Mouse (Mus musculus) forebrain, postnatal 0 days (tissue): Measurements from ENCODE around the gene Tmem86b. TPM values are rescaled to one million over a fixed set of nuclear protein-coding genes. Genes with fewer than 3 reads are reported as not detected.

Experiments used
- ATAC-seq: fragments of 200-750 bp; cut with Nextera tagmentation; 2 replicates; pipeline ENCODE4 v1.8.0; 2017; ENCODE audit warnings: mild to moderate bottlenecking, moderate library complexity
- DNase-seq: peaks from one replicate; pipeline ENCODE4 v3.0.0-alpha.2; 2015
- H3K27ac ChIP-seq: fragments of 300-500 bp; sonication (generic); 2 replicates; pipeline ENCODE4 v1.5.1; 2014; ENCODE audit warnings: low read depth, mild to moderate bottlenecking, antibody characterized with exemption, low read length, moderate library complexity, mixed read lengths
- H3K27me3 ChIP-seq: fragments of 300-500 bp; sonication (generic); 2 replicates; pipeline ENCODE4 v1.6.1; 2014; ENCODE audit warnings: mild to moderate bottlenecking, low read length, mixed read lengths; ENCODE audit not compliant: insufficient read depth
- H3K36me3 ChIP-seq: fragments of 300-500 bp; sonication (generic); 2 replicates; pipeline ENCODE4 v1.6.1; 2014; ENCODE audit warnings: mild to moderate bottlenecking, moderate library complexity; ENCODE audit not compliant: insufficient read depth
- H3K4me1 ChIP-seq: fragments of 300-500 bp; sonication (generic); 2 replicates; pipeline ENCODE4 v1.6.1; 2014; ENCODE audit warnings: antibody characterized with exemption; ENCODE audit not compliant: insufficient read depth
- H3K4me2 ChIP-seq: fragments of 300-500 bp; sonication (generic); 2 replicates; pipeline ENCODE4 v1.6.1; 2014; ENCODE audit warnings: low read depth, mild to moderate bottlenecking, moderate library complexity
- H3K4me3 ChIP-seq: fragments of 300-500 bp; sonication (generic); 2 replicates; pipeline ENCODE4 v1.5.1; 2014; ENCODE audit warnings: low read depth, low read length, mixed read lengths
- H3K9ac ChIP-seq: fragments of 300-500 bp; sonication (generic); 2 replicates; pipeline ENCODE4 v1.6.1; 2014; ENCODE audit warnings: mild to moderate bottlenecking
- H3K9me3 ChIP-seq: fragments of 300-500 bp; sonication (generic); 2 replicates; pipeline ENCODE4 v1.6.1; 2016; ENCODE audit warnings: low read length
- CTCF ChIP-seq: sonication (generic); IDR thresholded peaks from 2 replicates; pipeline ENCODE4 v1.5.1; 2016; ENCODE audit warnings: antibody characterized with exemption, control low read depth, low read depth
- WGBS: fragments of 180-500 bp; shearing (Covaris S2); extraction: QIAGEN DNeasy Blood & Tissue Kit; methylation state at CpG from one replicate; pipeline ENCODE4 v1.1.7; 2014; 5-methylcytosine and 5-hydroxymethylcytosine counted together
- polyA plus RNA-seq: library from polyadenylated mRNA; unstranded; fragments of >200 nt; fragmentation: Nextera tagmentation; extraction: Ambion mirVana; gene quantifications from 2 replicates; pipeline ENCODE4 v1.2.1, GENCODE M21; 2015
- total RNA-seq: library from RNA; depleted of rRNA; stranded (reverse); fragments of >200 nt; gene quantifications from 2 replicates; pipeline ENCODE4 v1.2.3, GENCODE M21; 2014

The Tmem86b gene
- total and polyA plus RNA-seq, 2 experiments from 2014 or later, result 0.64 to 11.8 TPM

GRCm38 (mm10) chr7:4657521-4658127 is 26.4 kb upstream of the Tmem86b start:
- no peaks in the 10 kb centered on the region for H3K27me3 ChIP-seq
- peaks cover 18% of the 10 kb centered on the region for H3K4me1 ChIP-seq
- H3K4me2 ChIP-seq, result peak overlapping the region; percentile 90
- H3K27ac ChIP-seq, result no peak overlapping the region
- no peaks in the 10 kb centered on the region for H3K9me3 ChIP-seq
- ATAC-seq (no peak), DNase-seq (no peak)
- peak overlapping the region; percentile 82 for H3K4me3 ChIP-seq
- peak overlapping the region; percentile 90 for H3K9ac ChIP-seq
- TF ChIP-seq CTCF, result no peak
- H3K36me3 ChIP-seq, result peaks cover 21% of the 10 kb centered on the region
- 45% methylated on average over 9 of the region's 9 CpGs for WGBS

GRCm38 (mm10) chr7:4656818-4657217 is 25.6 kb upstream of the Tmem86b start:
- no peaks in the 10 kb centered on the region for H3K27me3 ChIP-seq
- ATAC-seq (no peak), DNase-seq (no peak)
- no peak for TF ChIP-seq CTCF
- no peaks in the 10 kb centered on the region for H3K9me3 ChIP-seq
- H3K4me2 ChIP-seq, result peak overlapping the region; percentile 90
- no peak overlapping the region for H3K9ac ChIP-seq
- peaks cover 18% of the 10 kb centered on the region for H3K4me1 ChIP-seq
- H3K36me3 ChIP-seq, result peaks cover 19% of the 10 kb centered on the region
- 60% methylated on average over 1 of the region's 1 CpGs for WGBS
- H3K27ac ChIP-seq, result no peak overlapping the region
- no peak overlapping the region; the same call in 1 of the 2 replicates for H3K4me3 ChIP-seq

- Histone ChIP-seq H3K4me1 (peaks cover 18% of the 10 kb centered on the region), H3K9me3 (no peaks in the 10 kb centered on the region), H3K4me3 (no peak overlapping the region), H3K4me2 (no peak overlapping the region), H3K27ac (no peak overlapping the region), H3K36me3 (peaks cover 15% of the 10 kb centered on the region), H3K9ac (no peak overlapping the region), H3K27me3 (no peaks in the 10 kb centered on the region)
- DNase-seq (no peak), ATAC-seq (no peak)
- no peak for TF ChIP-seq CTCF
- WGBS, result 79% methylated on average over 1 of the region's 1 CpGs
Measured at GRCm38 (mm10) chr7:4655916-4656315, 24.7 kb upstream of the Tmem86b start.

- no peak overlapping the region for H3K4me3 ChIP-seq
- no peaks in the 10 kb centered on the region for H3K27me3 ChIP-seq
- no peak overlapping the region for H3K4me2 ChIP-seq
- peaks cover 15% of the 10 kb centered on the region for H3K36me3 ChIP-seq
- 89% methylated on average over 4 of the region's 4 CpGs for WGBS
- ATAC-seq, result no peak
- no peaks in the 10 kb centered on the region for H3K9me3 ChIP-seq
- DNase-seq, result no peak
- H3K9ac ChIP-seq, result no peak overlapping the region
- H3K4me1 ChIP-seq, result peaks cover 17% of the 10 kb centered on the region
- TF ChIP-seq CTCF, result no peak
- H3K27ac ChIP-seq, result no peak overlapping the region
Measured at GRCm38 (mm10) chr7:4655393-4655792, 24.2 kb upstream of the Tmem86b start.

- H3K27ac ChIP-seq, result 0 out of 2 replicates have a peak overlapping the region, but pooled peaks have one; percentile 21
- no peaks in the 10 kb centered on the region for H3K27me3 ChIP-seq
- WGBS, result 90% methylated on average over 2 of the region's 2 CpGs
- DNase-seq (no peak), ATAC-seq (no peak)
- H3K4me2 ChIP-seq, result no peak overlapping the region
- no peak for TF ChIP-seq CTCF
- no peak overlapping the region for H3K4me3 ChIP-seq
- peaks cover 15% of the 10 kb centered on the region for H3K36me3 ChIP-seq
- H3K4me1 ChIP-seq, result peaks cover 10% of the 10 kb centered on the region
- H3K9ac ChIP-seq, result no peak overlapping the region
- H3K9me3 ChIP-seq, result no peaks in the 10 kb centered on the region
Measured at GRCm38 (mm10) chr7:4654221-4654620, 23.0 kb upstream of the Tmem86b start.

GRCm38 (mm10) chr7:4653780-4654179 is 22.6 kb upstream of the Tmem86b start:
- 85% methylated on average over 7 of the region's 7 CpGs for WGBS
- H3K36me3 ChIP-seq, result peaks cover 15% of the 10 kb centered on the region
- H3K4me3 ChIP-seq, result no peak overlapping the region
- H3K27ac ChIP-seq, result no peak overlapping the region
- no peaks in the 10 kb centered on the region for H3K27me3 ChIP-seq
- no peak overlapping the region for H3K9ac ChIP-seq
- ATAC-seq, result no peak
- no peak overlapping the region for H3K4me2 ChIP-seq
- DNase-seq, result no peak
- no peak for TF ChIP-seq CTCF
- no peaks in the 10 kb centered on the region for H3K9me3 ChIP-seq
- H3K4me1 ChIP-seq, result peaks cover 10% of the 10 kb centered on the region

- DNase-seq (no peak), ATAC-seq (no peak)
- Histone ChIP-seq H3K36me3 (peaks cover 15% of the 10 kb centered on the region), H3K27me3 (no peaks in the 10 kb centered on the region), H3K4me3 (no peak overlapping the region), H3K9me3 (no peaks in the 10 kb centered on the region), H3K27ac (no peak overlapping the region), H3K9ac (no peak overlapping the region), H3K4me2 (no peak overlapping the region), H3K4me1 (peaks cover 10% of the 10 kb centered on the region)
- TF ChIP-seq CTCF, result no peak
- 84% methylated on average over 5 of the region's 5 CpGs for WGBS
Measured at GRCm38 (mm10) chr7:4653351-4653750, 22.1 kb upstream of the Tmem86b start.
